Comparison of ENCODE assay signal across 11 mouse cellular contexts in the genomic region with DNA sequence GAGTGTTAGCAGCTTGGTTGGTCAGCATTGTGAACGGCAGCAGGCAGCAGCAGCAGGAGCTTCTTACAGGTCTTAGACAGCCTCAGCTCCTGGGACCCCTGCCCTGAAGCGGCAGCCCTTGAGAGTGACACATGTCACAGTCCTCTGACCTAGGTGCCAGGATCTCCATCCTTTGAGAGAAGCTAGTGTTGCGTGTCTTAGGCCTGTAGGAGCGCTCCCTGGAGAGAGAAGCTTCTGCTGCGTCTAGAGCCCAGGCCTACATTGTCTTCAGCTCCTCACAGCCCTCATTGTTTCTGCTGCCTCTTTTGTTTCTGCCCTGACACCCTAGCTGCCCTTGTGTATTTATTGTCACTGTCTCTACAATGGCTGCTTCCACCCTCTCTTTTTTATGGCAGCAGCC. TPM values are rescaled to one million over a fixed set of nuclear protein-coding genes. Genes with fewer than 3 reads are reported as not detected.
DNase-seq lines count a peak whose midpoint lies in the region; ATAC-seq and TF ChIP-seq lines count a peak whose summit lies in the region.
"Had no signal": no experiment of that assay in that cellular context is flagged by ENCODE, and none has a peak within 500 bp of the region (broad histone marks: within the 10 kb centered on the region; RNA-seq: fewer than 3 reads in every experiment).

No protein-coding gene starts in this region.

- DNase-seq in Muller cell, postnatal 12 days (ENCODE audit: inconsistent ontology term): peak; percentile 5
- DNase-seq in embryo, embryonic 11 days: peak; percentile 31
- DNase-seq in hindbrain, embryonic 10.5 days (ENCODE audit: low spot score): peak; percentile 63
- peak; percentile 29 for DNase-seq in midbrain, embryonic 14.5 days
- no peak for DNase-seq in heart, adult 8-10 months (ENCODE audit: low spot score)
- DNase-seq in adrenal gland, postnatal 36 days: no peak
- no peak for DNase-seq in heart, adult 2 months
- DNase-seq: kidney, adult 9 months; right cerebral cortex, postnatal 14 days had no signal

- 33% methylated on average over 5 of the region's 5 CpGs for WGBS in hindbrain, embryonic 10.5 days
- WGBS in midbrain, embryonic 14.5 days: 6% methylated on average over 5 of the region's 5 CpGs
- 80% methylated on average over 5 of the region's 5 CpGs for WGBS in heart, adult 2 months
- 85% methylated on average over 5 of the region's 5 CpGs for WGBS in liver, embryonic 12.5 days (ENCODE audit: insufficient replicate concordance)

- no peak for TF ChIP-seq CTCF in heart, adult 2 months (IDR thresholded peaks at IDR 0.05)

- no peak overlapping the region for H3K4me2 ChIP-seq in midbrain, embryonic 14.5 days (ENCODE audit: low read length)
- no peak overlapping the region for H3K4me2 ChIP-seq in liver, embryonic 12.5 days
- H3K4me2 ChIP-seq: embryonic facial prominence, embryonic 15.5 days had no signal

- no peaks in the 10 kb centered on the region for H3K27me3 ChIP-seq in hindbrain, embryonic 10.5 days (ENCODE audit: insufficient read depth, poor library complexity, severe bottlenecking)
- no peaks in the 10 kb centered on the region for H3K27me3 ChIP-seq in midbrain, embryonic 14.5 days (ENCODE audit: control insufficient read depth, insufficient read depth, low read length)
- no peaks in the 10 kb centered on the region for H3K27me3 ChIP-seq in heart, adult 2 months (ENCODE audit: control insufficient read depth, insufficient read depth, low read length)
- H3K27me3 ChIP-seq in liver, embryonic 12.5 days (replicated peaks): no peaks in the 10 kb centered on the region
- H3K27me3 ChIP-seq: embryonic facial prominence, embryonic 15.5 days had no signal

- H3K4me1 ChIP-seq in hindbrain, embryonic 10.5 days (replicated peaks): peaks cover 67% of the 10 kb centered on the region
- peaks cover 22% of the 10 kb centered on the region for H3K4me1 ChIP-seq in midbrain, embryonic 14.5 days (ENCODE audit: control insufficient read depth, insufficient read depth, low read length)
- peaks cover 13% of the 10 kb centered on the region for H3K4me1 ChIP-seq in heart, adult 2 months (ENCODE audit: control insufficient read depth, insufficient read depth, low read length)
- H3K4me1 ChIP-seq in liver, embryonic 12.5 days: peaks cover 45% of the 10 kb centered on the region

- H3K27ac ChIP-seq in hindbrain, embryonic 10.5 days: peak overlapping the region; percentile 74
- peak overlapping the region; percentile 66 for H3K27ac ChIP-seq in midbrain, embryonic 14.5 days (replicated peaks; ENCODE audit: low read depth, low read length)
- H3K27ac ChIP-seq in heart, adult 2 months: no peak overlapping the region
- no peak overlapping the region for H3K27ac ChIP-seq in liver, embryonic 12.5 days
- H3K27ac ChIP-seq: embryonic facial prominence, embryonic 15.5 days had no signal

- no peaks in the 10 kb centered on the region for H3K9me3 ChIP-seq in hindbrain, embryonic 10.5 days
- no peaks in the 10 kb centered on the region for H3K9me3 ChIP-seq in midbrain, embryonic 14.5 days (ENCODE audit: control insufficient read depth, low read length)
- H3K9me3 ChIP-seq in liver, embryonic 12.5 days (replicated peaks): no peaks in the 10 kb centered on the region
- H3K9me3 ChIP-seq: embryonic facial prominence, embryonic 15.5 days had no signal

- intact Hi-C loops in heart, adult 2 months (cut with DNase I): no loop called here

- TF ChIP-seq EP300 in heart, adult 2 months (IDR thresholded peaks at IDR 0.05; ENCODE audit: insufficient read depth, low read depth, low read length): no peak

- peak overlapping the region; percentile 26; the same call in 1 of the 2 replicates for H3K9ac ChIP-seq in midbrain, embryonic 14.5 days (replicated peaks; ENCODE audit: low read length)
- no peak overlapping the region for H3K9ac ChIP-seq in heart, adult 2 months (ENCODE audit: low read depth, low read length)
- no peak overlapping the region for H3K9ac ChIP-seq in liver, embryonic 12.5 days
- H3K9ac ChIP-seq: embryonic facial prominence, embryonic 15.5 days had no signal

- H3K36me3 ChIP-seq in hindbrain, embryonic 10.5 days: no peaks in the 10 kb centered on the region
- no peaks in the 10 kb centered on the region for H3K36me3 ChIP-seq in midbrain, embryonic 14.5 days (ENCODE audit: control insufficient read depth, insufficient read depth, low read length)
- peaks cover 7% of the 10 kb centered on the region for H3K36me3 ChIP-seq in heart, adult 2 months (ENCODE audit: control insufficient read depth, insufficient read depth, low read length)
- H3K36me3 ChIP-seq in liver, embryonic 12.5 days: peaks cover 11% of the 10 kb centered on the region; the same call in 1 of the 2 replicates
- H3K36me3 ChIP-seq: embryonic facial prominence, embryonic 15.5 days had no signal

- H3K4me3 ChIP-seq in hindbrain, embryonic 10.5 days: peak overlapping the region; percentile 4; the same call in 1 of the 2 replicates
- H3K4me3 ChIP-seq in midbrain, embryonic 14.5 days (replicated peaks; ENCODE audit: low read depth, low read length): no peak overlapping the region
- H3K4me3 ChIP-seq in heart, adult 2 months: no peak overlapping the region
- H3K4me3 ChIP-seq in liver, embryonic 12.5 days: no peak overlapping the region
- H3K4me3 ChIP-seq: embryonic facial prominence, embryonic 15.5 days had no signal

- peaks cover 7% of the 10 kb centered on the region for H3K79me2 ChIP-seq in heart, adult 2 months (replicated peaks; ENCODE audit: control insufficient read depth, insufficient read depth, low read length)

- no peak for TF ChIP-seq POLR2A in heart, adult 2 months (IDR thresholded peaks at IDR 0.05; ENCODE audit: insufficient read depth, low read depth, low read length)

- ATAC-seq in midbrain, embryonic 14.5 days (ENCODE audit: low FRiP score, low TSS enrichment): no peak
- ATAC-seq in liver, embryonic 12.5 days: no peak

RNA-seq across cellular contexts. Expression of gene Tent4b, which starts 26.3 kb away (rescaled TPM):
- polyA plus RNA-seq in hindbrain, embryonic 10.5 days (2016; fragmentation: Nextera tagmentation; extraction: Ambion mirVana): 8.1 and 10.0 TPM in 2 replicates
- polyA plus RNA-seq in midbrain, embryonic 14.5 days (2014; fragmentation: Nextera tagmentation; extraction: Ambion mirVana): 16.0 and 16.3 TPM in 2 replicates
- 10 to 100 TPM; 17.2 to 20.5 (median 18.7) TPM for total RNA-seq in heart, adult 8-10 months (2022)
- total RNA-seq in adrenal gland, postnatal 36 days (2021): 10 to 100 TPM; 27.9 to 32.1 TPM
- total RNA-seq in heart, adult 2 months (2021): 10 to 100 TPM; 18.8 to 19.2 TPM
- 14.3 and 22.5 TPM in 2 replicates for polyA plus RNA-seq in heart, adult 2 months (2012; rRNA removed)
- 8.7 TPM in 2 replicates for polyA plus RNA-seq in liver, embryonic 12.5 days (2016; fragmentation: Nextera tagmentation; extraction: Ambion mirVana)

RNA-seq across cellular contexts. Expression of gene Adcy7, which starts 46.8 kb away (rescaled TPM):
- polyA plus RNA-seq in hindbrain, embryonic 10.5 days (2016; fragmentation: Nextera tagmentation; extraction: Ambion mirVana): 2.9 and 4.1 TPM in 2 replicates
- polyA plus RNA-seq in midbrain, embryonic 14.5 days (2014; fragmentation: Nextera tagmentation; extraction: Ambion mirVana): 1.8 and 2.6 TPM in 2 replicates
- total RNA-seq in heart, adult 8-10 months (2022): 1 to 10 TPM; 3.1 to 5.0 (median 4.2) TPM
- 10 to 100 TPM in 1 of 2 experiments, 1 to 10 TPM in 1; 5.7 to 11.5 TPM for total RNA-seq in adrenal gland, postnatal 36 days (2021)
- total RNA-seq in heart, adult 2 months (2021): 1 to 10 TPM; 5.9 to 7.6 TPM
- polyA plus RNA-seq in heart, adult 2 months (2012; rRNA removed): 10.5 and 11.8 TPM in 2 replicates
- polyA plus RNA-seq in liver, embryonic 12.5 days (2016; fragmentation: Nextera tagmentation; extraction: Ambion mirVana): 38.0 and 41.6 TPM in 2 replicates

Comparison
In these comparisons a context has a peak if more than half of its experiments do, and no peak if none do; other contexts are left out.
1. DNase-seq: peak in Muller cell, postnatal 12 days (single experiment), embryo, embryonic 11 days (single experiment), hindbrain, embryonic 10.5 days (single experiment) and midbrain, embryonic 14.5 days (single experiment); none in heart, adult 8-10 months (single experiment), adrenal gland, postnatal 36 days (0 of 2) and heart, adult 2 months (0 of 2).
2. H3K27ac ChIP-seq: peak in hindbrain, embryonic 10.5 days (single experiment) and midbrain, embryonic 14.5 days (single experiment); none in heart, adult 2 months (single experiment) and liver, embryonic 12.5 days (single experiment).